Mouse (Mus musculus): Measurements from ENCODE around the gene Negr1. TPM values are rescaled to one million over a fixed set of nuclear protein-coding genes. Genes with fewer than 3 reads are reported as not detected.

The Negr1 gene
- polyA plus RNA-seq, 1 experiment = 16.4 TPM

- Histone ChIP-seq H3K27ac (replicated peaks; ENCODE audit: low read depth, low read length) (no peak overlapping the region), H3K4me3 (ENCODE audit: insufficient read depth, low read depth, low read length) (no peak overlapping the region), H3K4me1 (ENCODE audit: control insufficient read depth, insufficient read depth, insufficient read length, low read length) (no peaks in the 10 kb centered on the region)
These were observed 694.3 kb downstream of the Negr1 start for GRCm38 (mm10) chr3:157255863-157256262.

GRCm38 (mm10) chr3:157268742-157269141 is 707.1 kb downstream of the Negr1 start:
- Histone ChIP-seq H3K27ac (replicated peaks; ENCODE audit: low read depth, low read length) (no peak overlapping the region), H3K4me1 (ENCODE audit: control insufficient read depth, insufficient read depth, insufficient read length, low read length) (no peaks in the 10 kb centered on the region), H3K4me3 (ENCODE audit: insufficient read depth, low read depth, low read length) (no peak overlapping the region)

- no peaks in the 10 kb centered on the region for H3K4me1 ChIP-seq (ENCODE audit: control insufficient read depth, insufficient read depth, insufficient read length, low read length)
These were observed 710.8 kb downstream of the Negr1 start for GRCm38 (mm10) chr3:157272379-157272778.

GRCm38 (mm10) chr3:157274143-157274542 is 712.5 kb downstream of the Negr1 start:
- H3K4me1 ChIP-seq (ENCODE audit: control insufficient read depth, insufficient read depth, insufficient read length, low read length) = no peaks in the 10 kb centered on the region
- H3K4me3 ChIP-seq (ENCODE audit: insufficient read depth, low read depth, low read length) = no peak overlapping the region
- no peak overlapping the region for H3K27ac ChIP-seq (replicated peaks; ENCODE audit: low read depth, low read length)

More at GRCm38 (mm10) chr3:157272379-157272778, 710.8 kb downstream of the Negr1 start:
- Histone ChIP-seq H3K27ac (replicated peaks; ENCODE audit: low read depth, low read length) (no peak overlapping the region), H3K4me3 (ENCODE audit: insufficient read depth, low read depth, low read length) (no peak overlapping the region)

- H3K4me3 ChIP-seq (ENCODE audit: insufficient read depth, low read depth, low read length) = no peak overlapping the region
- no peak overlapping the region for H3K27ac ChIP-seq (replicated peaks; ENCODE audit: low read depth, low read length)
- no peaks in the 10 kb centered on the region for H3K4me1 ChIP-seq (ENCODE audit: control insufficient read depth, insufficient read depth, insufficient read length, low read length)
These were observed 718.1 kb downstream of the Negr1 start for GRCm38 (mm10) chr3:157279717-157280116.

- Histone ChIP-seq H3K4me3 (ENCODE audit: insufficient read depth, low read depth, low read length) (no peak overlapping the region), H3K4me1 (ENCODE audit: control insufficient read depth, insufficient read depth, insufficient read length, low read length) (no peaks in the 10 kb centered on the region), H3K27ac (replicated peaks; ENCODE audit: low read depth, low read length) (no peak overlapping the region)
These were observed 719.7 kb downstream of the Negr1 start for GRCm38 (mm10) chr3:157281259-157281658.

- no peaks in the 10 kb centered on the region for H3K4me1 ChIP-seq (ENCODE audit: control insufficient read depth, insufficient read depth, insufficient read length, low read length)
- H3K4me3 ChIP-seq (ENCODE audit: insufficient read depth, low read depth, low read length) = no peak overlapping the region
- H3K27ac ChIP-seq (replicated peaks; ENCODE audit: low read depth, low read length) = no peak overlapping the region
These were observed 729.7 kb downstream of the Negr1 start for GRCm38 (mm10) chr3:157291286-157291685.

GRCm38 (mm10) chr3:157297216-157297615 is 735.6 kb downstream of the Negr1 start:
- no peak overlapping the region for H3K4me3 ChIP-seq (ENCODE audit: insufficient read depth, low read depth, low read length)
- H3K27ac ChIP-seq (replicated peaks; ENCODE audit: low read depth, low read length) = no peak overlapping the region
- no peaks in the 10 kb centered on the region for H3K4me1 ChIP-seq (ENCODE audit: control insufficient read depth, insufficient read depth, insufficient read length, low read length)

- H3K27ac ChIP-seq (replicated peaks; ENCODE audit: low read depth, low read length) = no peak overlapping the region
These were observed 742.0 kb downstream of the Negr1 start for GRCm38 (mm10) chr3:157303430-157304116.

GRCm38 (mm10) chr3:157321081-157321573 is 759.5 kb downstream of the Negr1 start:
- Histone ChIP-seq H3K27ac (replicated peaks; ENCODE audit: low read depth, low read length) (no peak overlapping the region), H3K4me3 (ENCODE audit: insufficient read depth, low read depth, low read length) (no peak overlapping the region), H3K4me1 (ENCODE audit: control insufficient read depth, insufficient read depth, insufficient read length, low read length) (no peaks in the 10 kb centered on the region)

More at GRCm38 (mm10) chr3:157303430-157304116, 742.0 kb downstream of the Negr1 start:
- Histone ChIP-seq H3K4me3 (ENCODE audit: insufficient read depth, low read depth, low read length) (no peak overlapping the region), H3K4me1 (ENCODE audit: control insufficient read depth, insufficient read depth, insufficient read length, low read length) (no peaks in the 10 kb centered on the region)

- Histone ChIP-seq H3K4me1 (ENCODE audit: control insufficient read depth, insufficient read depth, insufficient read length, low read length) (no peaks in the 10 kb centered on the region), H3K27ac (replicated peaks; ENCODE audit: low read depth, low read length) (no peak overlapping the region), H3K4me3 (ENCODE audit: insufficient read depth, low read depth, low read length) (no peak overlapping the region)
These were observed 760.2 kb downstream of the Negr1 start for GRCm38 (mm10) chr3:157321834-157322233.

GRCm38 (mm10) chr3:157334169-157334568 is 772.6 kb downstream of the Negr1 start:
- H3K4me1 ChIP-seq (ENCODE audit: control insufficient read depth, insufficient read depth, insufficient read length, low read length) = no peaks in the 10 kb centered on the region
- no peak overlapping the region for H3K4me3 ChIP-seq (ENCODE audit: insufficient read depth, low read depth, low read length)
- no peak overlapping the region for H3K27ac ChIP-seq (replicated peaks; ENCODE audit: low read depth, low read length)

GRCm38 (mm10) chr3:157349480-157349879 is 787.9 kb downstream of the Negr1 start:
- no peak overlapping the region for H3K4me3 ChIP-seq (ENCODE audit: insufficient read depth, low read depth, low read length)
- no peak overlapping the region for H3K27ac ChIP-seq (replicated peaks; ENCODE audit: low read depth, low read length)
- no peaks in the 10 kb centered on the region for H3K4me1 ChIP-seq (ENCODE audit: control insufficient read depth, insufficient read depth, insufficient read length, low read length)

GRCm38 (mm10) chr3:157358905-157359304 is 797.3 kb downstream of the Negr1 start:
- no peak overlapping the region for H3K27ac ChIP-seq (replicated peaks; ENCODE audit: low read depth, low read length)
- H3K4me1 ChIP-seq (ENCODE audit: control insufficient read depth, insufficient read depth, insufficient read length, low read length) = no peaks in the 10 kb centered on the region
- no peak overlapping the region for H3K4me3 ChIP-seq (ENCODE audit: insufficient read depth, low read depth, low read length)

GRCm38 (mm10) chr3:157359840-157360239 is 798.2 kb downstream of the Negr1 start:
- no peak overlapping the region for H3K27ac ChIP-seq (replicated peaks; ENCODE audit: low read depth, low read length)
- H3K4me3 ChIP-seq (ENCODE audit: insufficient read depth, low read depth, low read length) = no peak overlapping the region
- no peaks in the 10 kb centered on the region for H3K4me1 ChIP-seq (ENCODE audit: control insufficient read depth, insufficient read depth, insufficient read length, low read length)

Data from brown adipose tissue, adult 24 weeks (tissue).